Mouse (Mus musculus) leukemia stem cell, adult 10-12 weeks (primary cell): ENCODE measurements around the gene Ccdc107. TPM values are rescaled to one million over a fixed set of nuclear protein-coding genes. Genes with fewer than 3 reads are reported as not detected.

Source experiments
- polyA plus RNA-seq: library from polyadenylated mRNA; stranded (reverse); fragments of >175 nt; gene quantifications from 2 replicates; pipeline ENCODE4 v1.2.3, GENCODE M21; 2012; ENCODE audit warnings: low replicate concordance

Ccdc107 gene
- 57.3 and 118 TPM in 2 replicates for polyA plus RNA-seq

DNA sequence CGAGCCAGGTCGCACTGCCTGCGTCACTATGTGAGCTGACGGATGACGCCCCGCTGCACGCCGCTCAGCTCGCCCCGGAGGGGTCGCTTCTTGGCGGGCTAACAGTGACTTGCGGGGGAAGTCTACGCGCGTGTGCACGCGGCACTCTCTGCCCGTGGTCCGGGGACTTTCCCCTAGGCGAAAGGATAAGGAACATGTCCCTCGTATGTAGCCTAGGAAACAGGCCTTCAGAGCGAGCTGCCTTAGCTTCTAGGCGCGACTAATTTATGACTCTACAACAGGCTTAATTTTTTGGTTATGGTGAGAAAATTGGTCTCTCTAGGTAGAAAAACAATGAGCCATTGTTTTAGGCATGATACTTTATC is at the start of gene Ccdc107:
Gene Ccdc107, plus strand, starts transcription at position 80 of the 365 bp plus-strand sequence.

DNA sequence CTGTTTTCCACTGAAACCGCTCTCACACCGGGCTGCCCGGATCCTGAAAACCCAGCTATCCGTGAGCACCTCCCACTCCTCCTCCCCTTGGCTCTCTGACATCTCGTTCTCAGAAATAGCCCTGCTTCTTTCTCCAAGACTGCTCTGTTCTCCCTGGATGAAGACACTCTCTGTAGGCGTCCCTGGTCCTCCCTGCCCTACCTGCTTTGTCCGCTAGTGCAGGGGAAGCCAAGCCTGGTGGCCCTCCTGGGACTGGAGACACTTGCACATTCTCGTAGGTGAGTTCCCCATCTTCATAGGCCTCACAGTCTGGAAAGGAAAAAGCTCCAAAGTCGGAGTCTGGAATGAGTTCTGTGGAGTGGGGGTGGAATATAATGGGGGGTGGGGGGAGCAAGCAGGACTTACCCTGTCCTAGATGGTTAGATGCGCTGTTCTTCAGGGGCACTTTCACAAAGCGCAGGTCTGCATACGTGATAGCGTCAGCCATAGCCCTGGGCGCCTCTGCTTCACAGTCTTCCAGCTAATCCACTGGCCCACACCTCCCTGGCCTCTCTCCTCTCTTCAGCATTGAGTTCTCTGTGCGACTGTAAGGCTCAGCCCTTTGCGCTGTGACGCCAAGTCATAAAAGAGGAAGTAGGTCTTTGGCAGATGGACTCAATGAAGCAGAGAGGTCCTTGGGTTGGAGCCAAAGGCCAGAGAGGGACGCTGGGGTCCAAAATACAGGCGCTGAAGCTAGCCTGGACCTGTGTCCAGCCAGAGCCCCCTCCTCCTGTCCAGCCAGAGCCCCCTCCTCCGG is 38.5 kb upstream of the Ccdc107 start, which contains the start of gene Cd72:
Gene Cd72, minus strand, starts transcription at position 588 of the 796 bp plus-strand sequence.

DNA sequence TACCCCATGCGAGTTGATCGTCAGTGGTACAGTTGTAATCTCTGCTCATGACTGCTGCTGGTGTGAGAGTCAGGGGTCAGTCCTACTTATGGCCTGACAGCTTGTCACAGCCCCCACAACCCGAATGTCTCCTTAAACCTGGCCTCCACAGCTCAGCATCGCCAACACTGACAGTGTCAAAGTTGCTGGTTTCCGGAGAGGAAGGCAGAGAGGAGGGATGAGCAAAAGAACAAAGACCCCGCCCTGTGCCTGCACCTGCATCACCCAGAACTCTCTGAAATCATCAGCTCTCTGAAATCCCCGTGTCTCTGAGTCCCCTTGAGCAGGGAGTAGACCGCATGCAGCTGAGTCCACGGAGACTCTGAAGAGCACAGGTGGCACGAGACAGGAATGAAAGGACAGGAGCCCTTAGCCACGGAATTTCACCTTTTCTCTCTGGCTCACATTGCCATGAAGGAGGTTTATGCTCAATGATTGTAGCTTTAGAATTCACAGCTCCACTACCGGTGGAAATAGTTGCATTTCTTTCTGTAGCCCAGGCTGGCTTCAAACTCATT is 9.1 kb upstream of the Ccdc107 start, which contains the start of gene Sit1:
Gene Sit1, minus strand, starts transcription at position 200 of the 557 bp plus-strand sequence.

DNA sequence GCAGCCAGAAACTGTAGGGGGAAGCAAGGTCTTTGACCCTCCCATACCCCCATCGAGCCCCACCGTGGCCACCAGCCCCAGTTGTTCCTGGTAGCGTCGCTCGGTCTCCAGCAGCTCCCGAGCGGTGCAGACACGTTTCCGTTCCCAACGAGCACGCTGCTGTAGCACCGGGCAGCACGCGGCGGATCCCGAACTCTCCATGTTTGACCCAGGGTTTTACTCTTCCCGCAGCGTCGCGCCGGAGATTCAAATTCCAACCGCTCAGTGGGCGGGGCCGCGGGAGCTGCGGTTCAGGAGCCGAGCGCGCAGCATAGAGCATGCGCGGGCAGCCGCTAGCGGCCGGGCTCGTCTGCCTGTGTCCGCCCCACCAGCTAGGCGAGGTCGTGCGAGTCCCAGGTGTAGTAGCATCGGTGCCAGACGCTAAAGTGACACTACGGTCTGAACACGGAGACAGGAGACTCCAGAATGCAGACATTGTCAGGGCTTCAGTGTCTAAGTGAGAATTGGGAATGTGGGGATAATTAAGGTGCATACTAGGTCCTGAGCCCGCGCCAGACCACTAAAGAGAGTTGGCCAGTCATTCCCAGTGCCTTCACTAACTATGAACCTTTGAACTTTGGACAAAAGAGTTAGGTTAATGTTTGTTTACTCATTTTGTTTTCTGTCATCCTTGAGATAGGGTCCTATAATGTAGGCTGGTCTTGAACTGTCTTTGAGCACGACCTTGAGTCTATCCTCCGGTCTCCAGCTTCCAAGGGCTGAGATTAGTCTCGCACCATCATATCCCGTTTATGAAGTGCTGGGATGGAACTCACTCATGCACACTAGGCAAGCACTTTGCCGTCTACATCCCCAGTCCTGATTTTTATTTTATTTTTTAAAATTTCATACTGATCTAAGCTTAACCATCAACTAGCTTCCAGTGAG is 7.0 kb downstream of the Ccdc107 start, which contains the start of gene Arhgef39:
Gene Arhgef39, minus strand, starts transcription at position 289 of the 927 bp plus-strand sequence.

DNA sequence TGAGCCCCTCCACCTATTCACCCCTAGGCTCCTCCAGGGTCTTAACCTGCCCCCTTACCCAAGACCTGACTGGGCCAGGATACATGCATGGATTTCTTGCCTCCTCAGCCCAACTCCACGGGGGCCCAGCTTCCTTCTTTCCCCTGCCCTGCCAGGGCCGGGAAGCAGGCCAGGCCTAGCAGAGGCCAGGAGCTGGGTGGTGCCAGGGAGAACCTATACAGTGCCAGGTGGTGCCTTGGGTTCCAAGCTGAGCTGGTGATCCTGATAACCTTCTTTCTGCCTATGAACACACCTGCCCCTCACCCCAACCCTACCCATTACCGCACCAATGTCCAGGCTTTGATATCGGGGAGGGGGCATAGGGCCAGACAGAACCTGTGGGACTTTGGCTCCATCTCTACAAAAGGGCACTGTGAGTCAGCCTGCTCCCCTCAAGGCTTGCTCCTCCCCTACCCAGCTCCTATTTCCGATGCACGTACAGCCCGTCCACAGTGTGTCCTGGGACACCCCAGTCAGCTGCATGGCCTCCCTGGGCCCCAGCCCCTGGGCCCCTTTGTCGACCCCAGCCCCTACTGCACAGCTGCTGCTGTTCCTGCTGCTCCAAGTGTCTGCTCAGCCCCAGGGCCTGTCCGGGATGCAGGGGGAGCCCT is 14.0 kb downstream of the Ccdc107 start, which contains the start of gene Car9:
Gene Car9, plus strand, starts transcription at position 431 of the 650 bp plus-strand sequence.

Other genes starting within 250 kb of the Ccdc107 start
- 0.15 TPM in 1 of 2 replicates, not detected in the other for gene Atp8b5, start 225.7 kb upstream of the Ccdc107 start, polyA plus RNA-seq
- 4.6 and 5.8 TPM in 2 replicates for gene Rusc2, start 110.9 kb upstream of the Ccdc107 start, polyA plus RNA-seq
- gene Fam166b, start 63.8 kb upstream of the Ccdc107 start, polyA plus RNA-seq: not detected in 2 replicates
- 61.5 and 66.9 TPM in 2 replicates for gene Tesk1, start 51.0 kb upstream of the Ccdc107 start, polyA plus RNA-seq
- 13.1 and 30.5 TPM in 2 replicates for gene Cd72, start 38.3 kb upstream of the Ccdc107 start, polyA plus RNA-seq
- gene Sit1, start 9.2 kb upstream of the Ccdc107 start, polyA plus RNA-seq: 2.5 and 7.0 TPM in 2 replicates
- gene Arhgef39, start 6.8 kb downstream of the Ccdc107 start, polyA plus RNA-seq: 10.8 and 15.0 TPM in 2 replicates
- gene Car9, start 14.1 kb downstream of the Ccdc107 start, polyA plus RNA-seq: 0.71 TPM in 1 of 2 replicates, not detected in the other
- gene Tpm2, start 30.9 kb downstream of the Ccdc107 start, polyA plus RNA-seq: 1.2 and 2.0 TPM in 2 replicates
- 2.3 and 2.7 TPM in 2 replicates for gene Creb3, start 69.4 kb downstream of the Ccdc107 start, polyA plus RNA-seq
- gene Tln1, start 69.8 kb downstream of the Ccdc107 start, polyA plus RNA-seq: 171 and 216 TPM in 2 replicates
- 10.0 and 92.3 TPM in 2 replicates for gene Rgp1, start 85.8 kb downstream of the Ccdc107 start, polyA plus RNA-seq
- 5.8 and 15.7 TPM in 2 replicates for gene Gba2, start 86.0 kb downstream of the Ccdc107 start, polyA plus RNA-seq
- not detected in 2 replicates for gene Msmp, start 91.6 kb downstream of the Ccdc107 start, polyA plus RNA-seq
- gene Npr2, start 139.0 kb downstream of the Ccdc107 start, polyA plus RNA-seq: 0.08 and 0.18 TPM in 2 replicates
- gene Spag8, start 160.7 kb downstream of the Ccdc107 start, polyA plus RNA-seq: not detected in 2 replicates
- gene Hint2, start 163.6 kb downstream of the Ccdc107 start, polyA plus RNA-seq: 13.6 and 20.8 TPM in 2 replicates
- gene Tmem8b, start 176.1 kb downstream of the Ccdc107 start, polyA plus RNA-seq: 0.60 and 1.3 TPM in 2 replicates
- not detected in 2 replicates for gene Fam221b, start 176.2 kb downstream of the Ccdc107 start, polyA plus RNA-seq
- gene Olfr70, start 207.9 kb downstream of the Ccdc107 start, polyA plus RNA-seq: not detected in 2 replicates
- 0.15 TPM in 1 of 2 replicates, not detected in the other for gene Olfr71, start 217.4 kb downstream of the Ccdc107 start, polyA plus RNA-seq
- gene Hrct1, start 234.3 kb downstream of the Ccdc107 start, polyA plus RNA-seq: 0.11 TPM in 1 of 2 replicates, not detected in the other
- 0.03 TPM in 1 of 2 replicates, not detected in the other for gene Spaar, start 237.1 kb downstream of the Ccdc107 start, polyA plus RNA-seq